Mouse (Mus musculus) heart, embryonic 11.5 days (tissue): ENCODE results near the gene Oxsm. TPM values are rescaled to one million over a fixed set of nuclear protein-coding genes. Genes with fewer than 3 reads are reported as not detected.

Experiments
- ATAC-seq: fragments of 200-750 bp; cut with Nextera tagmentation; replicated peaks from 2 replicates; pipeline ENCODE4 v1.8.0; 2017; ENCODE audit warnings: moderate library complexity; ENCODE audit not compliant: insufficient number of reproducible peaks, low FRiP score, low TSS enrichment
- H3K27ac ChIP-seq: fragments of 300-500 bp; sonication (generic); 2 replicates; pipeline ENCODE4 v1.5.1; 2014; ENCODE audit warnings: mild to moderate bottlenecking, low read depth, low read length
- H3K27me3 ChIP-seq: fragments of 300-500 bp; sonication (generic); 2 replicates; pipeline ENCODE4 v1.6.1; 2014; ENCODE audit warnings: mild to moderate bottlenecking, low read length, mixed read lengths; ENCODE audit not compliant: control insufficient read depth, insufficient read depth
- H3K36me3 ChIP-seq: fragments of 300-500 bp; sonication (generic); 2 replicates; pipeline ENCODE4 v1.6.1; 2014; ENCODE audit warnings: mild to moderate bottlenecking, low read length, moderate library complexity, mixed read lengths; ENCODE audit not compliant: control insufficient read depth, insufficient read depth
- H3K4me1 ChIP-seq: fragments of 300-500 bp; sonication (generic); 2 replicates; pipeline ENCODE4 v1.6.1; 2014; ENCODE audit warnings: low read length; ENCODE audit not compliant: control insufficient read depth, insufficient read depth
- H3K4me2 ChIP-seq: fragments of 300-500 bp; sonication (generic); 2 replicates; pipeline ENCODE4 v1.6.1; 2014; ENCODE audit warnings: mild to moderate bottlenecking, moderate library complexity
- H3K4me3 ChIP-seq: fragments of 300-500 bp; sonication (generic); 2 replicates; pipeline ENCODE4 v1.5.1; 2014; ENCODE audit warnings: low read depth, low read length
- H3K9ac ChIP-seq: fragments of 300-500 bp; sonication (generic); 2 replicates; pipeline ENCODE4 v1.6.1; 2014; ENCODE audit warnings: mild to moderate bottlenecking, low read depth, low read length, moderate library complexity
- H3K9me3 ChIP-seq: fragments of 300-500 bp; sonication (generic); replicated peaks from 2 replicates; pipeline ENCODE4 v1.6.1; 2016; ENCODE audit warnings: low read length; ENCODE audit not compliant: control insufficient read depth
- WGBS: fragments of 180-500 bp; shearing (Covaris S2); extraction: QIAGEN DNeasy Blood & Tissue Kit; methylation state at CpG from one replicate; pipeline ENCODE4 v1.1.7; 2014; ENCODE audit not compliant: insufficient replicate concordance; 5-methylcytosine and 5-hydroxymethylcytosine counted together
- polyA plus RNA-seq: library from polyadenylated mRNA; unstranded; fragments of >200 nt; fragmentation: Nextera tagmentation; extraction: Ambion mirVana; gene quantifications from 2 replicates; pipeline ENCODE4 v1.2.1, GENCODE M21; 2014

Oxsm gene
- polyA plus RNA-seq, 1 experiment from 2014 or later, result 2.3 TPM

DNA sequence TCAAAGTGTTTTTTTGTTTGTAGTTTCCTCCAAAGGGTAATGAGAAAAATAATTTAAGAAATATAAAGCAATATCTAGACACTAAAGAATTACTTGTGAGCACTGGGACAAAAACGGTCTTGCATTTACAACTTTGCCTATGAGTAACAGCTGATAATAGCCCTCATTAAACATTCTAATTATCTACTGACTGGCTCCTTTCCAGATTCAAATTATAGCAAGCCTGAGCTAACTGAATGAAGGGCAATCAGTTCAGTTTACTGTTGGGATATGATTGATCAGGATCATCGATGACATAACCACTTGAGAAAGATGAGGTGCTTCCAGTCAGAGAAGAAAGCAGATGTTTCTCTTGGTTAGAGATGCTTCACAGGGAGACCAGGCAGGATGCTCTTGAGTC lies 20.2 kb downstream of the Oxsm start:
- Histone ChIP-seq H3K4me3 (no peak overlapping the region), H3K9me3 (no peaks in the 10 kb centered on the region), H3K36me3 (no peaks in the 10 kb centered on the region), H3K27ac (no peak overlapping the region), H3K27me3 (no peaks in the 10 kb centered on the region), H3K4me2 (no peak overlapping the region), H3K4me1 (no peaks in the 10 kb centered on the region), H3K9ac (no peak overlapping the region)
- ATAC-seq, result no peak
- WGBS, result 75% methylated on average over 2 of the region's 2 CpGs

DNA sequence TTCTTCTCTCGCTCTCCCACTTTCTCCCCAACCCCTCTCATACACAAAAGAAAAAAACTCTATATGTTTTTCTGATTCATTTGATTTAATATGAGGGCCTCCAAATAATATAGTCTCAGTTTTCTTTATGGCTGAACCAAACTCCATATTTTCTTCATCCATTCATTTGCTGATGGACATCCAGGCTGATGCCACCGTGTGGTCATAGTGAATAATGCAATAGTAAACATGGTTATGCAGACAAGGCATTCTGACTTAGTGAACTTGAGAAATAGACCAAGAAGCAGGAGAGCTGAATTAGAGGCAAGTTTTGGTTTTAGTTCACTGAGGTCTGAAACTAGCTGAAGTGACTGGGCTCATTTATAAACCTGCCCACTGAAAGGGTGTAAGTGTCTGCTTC lies 30.6 kb downstream of the Oxsm start:
- no peak for ATAC-seq

DNA sequence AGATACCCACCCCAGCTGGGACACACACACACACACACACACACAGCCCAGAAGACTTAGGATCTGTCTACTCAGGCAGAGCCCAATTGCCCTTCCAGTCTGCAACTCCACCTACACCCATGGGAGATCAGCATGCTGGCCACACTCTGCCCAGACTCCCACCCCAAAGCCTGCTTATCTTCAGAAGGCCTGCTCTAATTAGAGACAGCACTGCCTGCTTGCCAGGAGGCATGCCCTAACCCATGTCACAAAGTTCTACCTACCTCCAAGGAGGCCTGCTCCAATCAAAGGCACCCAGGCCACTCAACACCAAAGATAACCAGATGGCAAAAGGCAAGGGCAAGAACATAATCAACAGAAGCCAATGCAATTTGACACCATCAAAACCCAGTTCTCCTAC lies 41.9 kb downstream of the Oxsm start:
- H3K4me3 ChIP-seq, result no peak overlapping the region
- no peaks in the 10 kb centered on the region for H3K9me3 ChIP-seq
- no peaks in the 10 kb centered on the region for H3K4me1 ChIP-seq
- no peaks in the 10 kb centered on the region for H3K27me3 ChIP-seq
- no peak for ATAC-seq
- H3K36me3 ChIP-seq, result no peaks in the 10 kb centered on the region
- H3K9ac ChIP-seq, result no peak overlapping the region
- no peak overlapping the region for H3K4me2 ChIP-seq
- H3K27ac ChIP-seq, result no peak overlapping the region

More for the DNA sequence above, 30.6 kb downstream of the Oxsm start:
- no peaks in the 10 kb centered on the region for H3K36me3 ChIP-seq
- no peaks in the 10 kb centered on the region for H3K9me3 ChIP-seq
- no peak overlapping the region for H3K9ac ChIP-seq
- no peaks in the 10 kb centered on the region for H3K27me3 ChIP-seq
- H3K4me3 ChIP-seq, result no peak overlapping the region
- WGBS, result 50% methylated on average over 2 of the region's 2 CpGs
- no peak overlapping the region for H3K4me2 ChIP-seq
- H3K4me1 ChIP-seq, result no peaks in the 10 kb centered on the region
- H3K27ac ChIP-seq, result no peak overlapping the region

DNA sequence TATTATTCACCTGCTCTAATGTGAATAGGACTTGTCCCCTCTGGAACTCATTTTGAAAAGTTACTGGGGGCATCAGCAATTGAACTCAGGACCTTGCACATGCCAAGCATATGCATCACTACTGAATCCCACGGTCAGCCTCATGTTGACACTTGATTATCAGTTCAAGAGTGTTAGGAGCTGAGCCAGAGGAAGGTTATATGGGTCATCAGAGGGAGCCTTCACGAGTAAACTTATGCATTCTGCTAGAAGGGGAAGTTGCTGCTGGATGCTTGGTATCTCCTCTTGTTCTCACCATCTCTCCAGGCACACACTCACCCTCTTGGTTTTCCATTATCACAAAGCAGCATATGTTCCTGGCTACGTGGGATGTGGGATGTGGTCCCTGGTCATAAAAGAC lies 47.9 kb downstream of the Oxsm start:
- no peak overlapping the region for H3K4me3 ChIP-seq
- no peak for ATAC-seq

GRCm38 (mm10) chr14:16200969-16201638 lies 48.5 kb downstream of the Oxsm start:
- Histone ChIP-seq H3K9me3 (no peaks in the 10 kb centered on the region), H3K36me3 (no peaks in the 10 kb centered on the region), H3K4me3 (no peak overlapping the region), H3K9ac (no peak overlapping the region), H3K27me3 (no peaks in the 10 kb centered on the region), H3K27ac (no peak overlapping the region), H3K4me2 (no peak overlapping the region), H3K4me1 (peaks cover 5% of the 10 kb centered on the region; the same call in 1 of the 2 replicates)
- 40% methylated on average over 8 of the region's 8 CpGs for WGBS
- 0 out of 2 replicates have a peak, but pooled peaks have one; percentile 35 for ATAC-seq

More for the DNA sequence above, 47.9 kb downstream of the Oxsm start:
- no peak overlapping the region for H3K27ac ChIP-seq
- no peaks in the 10 kb centered on the region for H3K9me3 ChIP-seq
- H3K27me3 ChIP-seq, result no peaks in the 10 kb centered on the region
- no peak overlapping the region for H3K9ac ChIP-seq
- no peak overlapping the region for H3K4me2 ChIP-seq
- WGBS, result 13% methylated on average over 3 of the region's 3 CpGs
- no peaks in the 10 kb centered on the region for H3K36me3 ChIP-seq
- peaks cover 5% of the 10 kb centered on the region; the same call in 1 of the 2 replicates for H3K4me1 ChIP-seq

DNA sequence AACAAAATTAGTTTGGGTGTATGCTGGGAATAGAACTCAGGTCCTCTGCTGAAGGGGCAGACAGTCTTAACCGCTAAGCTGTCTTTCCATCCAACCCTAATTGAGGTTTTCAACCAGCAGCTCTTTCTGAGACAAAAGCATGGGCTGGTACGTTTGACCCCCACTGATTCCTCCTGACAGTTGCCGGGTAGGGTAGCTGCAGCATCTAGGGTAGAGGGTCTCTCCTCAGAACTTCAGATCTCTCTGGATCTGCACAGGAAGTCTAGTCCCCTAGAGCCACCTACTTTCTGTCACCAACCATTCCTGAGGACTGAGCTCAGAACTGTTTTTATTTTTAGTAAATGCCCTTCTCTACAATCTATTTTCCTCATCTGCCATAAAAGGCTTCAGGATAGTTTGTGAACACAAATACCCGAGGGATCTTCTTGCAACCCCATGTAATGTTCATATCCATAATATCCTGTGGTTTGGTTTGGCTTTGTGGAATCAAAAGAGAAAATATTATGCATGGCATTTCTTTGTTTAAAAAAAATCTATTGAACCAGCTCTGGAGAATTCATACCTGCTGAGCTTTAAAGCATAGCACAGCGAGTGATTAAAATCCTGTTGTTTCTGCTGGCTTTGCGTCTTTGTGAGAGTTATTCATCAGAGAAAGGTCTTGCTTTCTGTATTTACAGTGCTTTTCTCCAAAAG lies 49.2 kb downstream of the Oxsm start:
- no peak for ATAC-seq
- 42% methylated on average over 6 of the region's 6 CpGs for WGBS
- Histone ChIP-seq H3K27ac (0 out of 2 replicates have a peak overlapping the region, but pooled peaks have one; percentile 22), H3K36me3 (no peaks in the 10 kb centered on the region), H3K4me3 (no peak overlapping the region), H3K4me2 (no peak overlapping the region), H3K9me3 (no peaks in the 10 kb centered on the region), H3K9ac (no peak overlapping the region), H3K27me3 (no peaks in the 10 kb centered on the region), H3K4me1 (peaks cover 5% of the 10 kb centered on the region; the same call in 1 of the 2 replicates)

- no peaks in the 10 kb centered on the region for H3K9me3 ChIP-seq
- H3K4me1 ChIP-seq, result peaks cover 5% of the 10 kb centered on the region; the same call in 1 of the 2 replicates
- no peak overlapping the region for H3K4me3 ChIP-seq
- no peaks in the 10 kb centered on the region for H3K27me3 ChIP-seq
- no peak for ATAC-seq
- H3K4me2 ChIP-seq, result no peak overlapping the region
- no peaks in the 10 kb centered on the region for H3K36me3 ChIP-seq
- 56% methylated on average over 4 of the region's 4 CpGs for WGBS
- no peak overlapping the region for H3K27ac ChIP-seq
- no peak overlapping the region for H3K9ac ChIP-seq
Measured at GRCm38 (mm10) chr14:16196518-16196917, 53.1 kb downstream of the Oxsm start.

DNA sequence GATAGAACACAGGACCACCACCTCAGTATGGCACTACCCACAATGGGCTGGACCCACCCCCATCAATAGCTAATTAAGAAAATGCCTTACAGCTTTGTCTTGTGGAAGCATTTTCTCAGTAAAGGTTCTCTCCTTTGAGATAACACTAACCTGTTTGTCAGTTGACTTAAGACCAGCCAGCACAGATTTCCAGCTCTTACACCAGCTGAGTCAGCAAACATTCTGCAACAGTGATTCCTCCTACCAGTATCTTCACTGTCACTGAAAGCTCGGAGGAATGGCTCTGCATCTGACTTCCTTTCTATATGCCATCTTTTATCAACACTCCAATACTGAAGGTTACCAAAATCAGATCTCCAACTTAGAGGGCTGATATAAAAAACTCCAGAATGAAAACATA lies 54.1 kb downstream of the Oxsm start:
- no peak for ATAC-seq
- H3K9me3 ChIP-seq, result no peaks in the 10 kb centered on the region
- H3K4me1 ChIP-seq, result no peaks in the 10 kb centered on the region; the same call in 1 of the 2 replicates
- no peak overlapping the region for H3K9ac ChIP-seq
- H3K27me3 ChIP-seq, result no peaks in the 10 kb centered on the region
- H3K27ac ChIP-seq, result no peak overlapping the region
- H3K4me3 ChIP-seq, result no peak overlapping the region
- H3K36me3 ChIP-seq, result no peaks in the 10 kb centered on the region
- H3K4me2 ChIP-seq, result no peak overlapping the region
- WGBS, result 25% methylated on average over 1 of the region's 1 CpGs

DNA sequence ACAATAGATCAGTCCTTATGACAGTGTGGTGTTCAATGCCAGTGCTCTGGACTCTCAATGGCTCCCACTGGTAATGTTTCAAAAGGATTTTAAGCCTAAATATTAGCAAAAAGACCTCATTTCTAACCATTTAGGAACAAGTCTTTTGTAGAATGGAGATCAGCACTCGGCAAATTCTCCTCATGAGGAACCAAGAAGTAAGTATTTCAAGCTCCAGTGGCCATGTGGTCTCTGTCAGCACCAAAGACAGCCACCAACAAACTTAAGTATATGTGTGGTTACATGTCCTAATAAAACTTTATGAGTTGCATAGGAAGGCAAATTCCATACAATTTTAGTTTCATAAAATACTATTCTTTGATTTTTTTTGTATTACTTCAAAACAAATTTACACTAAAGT lies 55.5 kb downstream of the Oxsm start:
- H3K4me2 ChIP-seq, result no peak overlapping the region
- ATAC-seq, result no peak
- H3K4me1 ChIP-seq, result no peaks in the 10 kb centered on the region
- H3K9me3 ChIP-seq, result no peaks in the 10 kb centered on the region
- no peak overlapping the region for H3K4me3 ChIP-seq
- no peak overlapping the region for H3K9ac ChIP-seq
- H3K36me3 ChIP-seq, result no peaks in the 10 kb centered on the region
- no peak overlapping the region for H3K27ac ChIP-seq
- no peaks in the 10 kb centered on the region for H3K27me3 ChIP-seq
- WGBS, result 78% methylated on average over 1 of the region's 1 CpGs
